Mouse (Mus musculus) hindbrain, embryonic 14.5 days (tissue): ENCODE results near the gene Wdfy3. TPM values are rescaled to one million over a fixed set of nuclear protein-coding genes. Genes with fewer than 3 reads are reported as not detected.

Source experiments
- ATAC-seq: fragments of 200-750 bp; cut with Nextera tagmentation; 2 replicates; pipeline ENCODE4 v1.8.0; 2017; ENCODE audit warnings: moderate number of reproducible peaks, mild to moderate bottlenecking, moderate TSS enrichment, moderate library complexity; ENCODE audit not compliant: low FRiP score
- DNase-seq: peaks from one replicate; pipeline ENCODE4 v3.0.0-alpha.2; 2015; ENCODE audit warnings: low spot score
- H3K27ac ChIP-seq: fragments of 300-500 bp; sonication (generic); 2 replicates; pipeline ENCODE4 v1.5.1; 2014; ENCODE audit warnings: mild to moderate bottlenecking, moderate library complexity
- H3K27me3 ChIP-seq: fragments of 300-500 bp; sonication (generic); 2 replicates; pipeline ENCODE4 v1.6.1; 2014; ENCODE audit warnings: mild to moderate bottlenecking, low read length, mixed read lengths; ENCODE audit not compliant: control insufficient read depth, insufficient read depth
- H3K36me3 ChIP-seq: fragments of 300-500 bp; sonication (generic); replicated peaks from 2 replicates; pipeline ENCODE4 v1.6.1; 2014; ENCODE audit not compliant: control insufficient read depth, insufficient read depth
- H3K4me1 ChIP-seq: fragments of 300-500 bp; sonication (generic); replicated peaks from 2 replicates; pipeline ENCODE4 v1.6.1; 2014; ENCODE audit warnings: antibody characterized with exemption, low read length, mixed read lengths; ENCODE audit not compliant: control insufficient read depth, insufficient read depth
- H3K4me2 ChIP-seq: fragments of 300-500 bp; sonication (generic); replicated peaks from 2 replicates; pipeline ENCODE4 v1.6.1; 2014; ENCODE audit warnings: mild to moderate bottlenecking, moderate library complexity
- H3K4me3 ChIP-seq: fragments of 300-500 bp; sonication (generic); replicated peaks from 2 replicates; pipeline ENCODE4 v1.5.1; 2014; ENCODE audit warnings: mild to moderate bottlenecking, low read length
- H3K9ac ChIP-seq: fragments of 300-500 bp; sonication (generic); 2 replicates; pipeline ENCODE4 v1.6.1; 2014
- H3K9me3 ChIP-seq: fragments of 300-500 bp; sonication (generic); 2 replicates; pipeline ENCODE4 v1.6.1; 2016; ENCODE audit warnings: low read length; ENCODE audit not compliant: control insufficient read depth
- WGBS: fragments of 180-500 bp; shearing (Covaris S2); extraction: QIAGEN DNeasy Blood & Tissue Kit; methylation state at CpG from one replicate; pipeline ENCODE4 v1.1.7; 2014; 5-methylcytosine and 5-hydroxymethylcytosine counted together
- polyA plus RNA-seq: library from polyadenylated mRNA; unstranded; fragments of >200 nt; fragmentation: Nextera tagmentation; extraction: Ambion mirVana; gene quantifications from 2 replicates; pipeline ENCODE4 v1.2.1, GENCODE M21; 2014

Gene Wdfy3
- polyA plus RNA-seq, 1 experiment from 2014 or later: 36.2 TPM

GRCm38 (mm10) chr5:101789770-101790169 is 280.0 kb downstream of the Wdfy3 start:
- Histone ChIP-seq H3K4me2 (no peak overlapping the region), H3K36me3 (no peaks in the 10 kb centered on the region), H3K27me3 (no peaks in the 10 kb centered on the region), H3K9ac (no peak overlapping the region), H3K9me3 (no peaks in the 10 kb centered on the region), H3K4me3 (no peak overlapping the region), H3K27ac (no peak overlapping the region), H3K4me1 (no peaks in the 10 kb centered on the region)
- ATAC-seq: no peak
- no peak for DNase-seq

- no peak overlapping the region for H3K27ac ChIP-seq
- no peaks in the 10 kb centered on the region for H3K27me3 ChIP-seq
- no peak overlapping the region for H3K4me2 ChIP-seq
- H3K36me3 ChIP-seq: no peaks in the 10 kb centered on the region
- H3K9ac ChIP-seq: no peak overlapping the region
- WGBS: 60% methylated on average over 4 of the region's 4 CpGs
- H3K4me3 ChIP-seq: no peak overlapping the region
- ATAC-seq (no peak), DNase-seq (no peak)
- H3K9me3 ChIP-seq: no peaks in the 10 kb centered on the region
- H3K4me1 ChIP-seq: no peaks in the 10 kb centered on the region
Measured at GRCm38 (mm10) chr5:101785921-101786614, 283.7 kb downstream of the Wdfy3 start.

- no peaks in the 10 kb centered on the region for H3K9me3 ChIP-seq
- H3K4me1 ChIP-seq: no peaks in the 10 kb centered on the region
- no peaks in the 10 kb centered on the region for H3K27me3 ChIP-seq
- H3K36me3 ChIP-seq: no peaks in the 10 kb centered on the region
- ATAC-seq (no peak), DNase-seq (no peak)
- H3K9ac ChIP-seq: no peak overlapping the region
- no peak overlapping the region for H3K4me3 ChIP-seq
- no peak overlapping the region for H3K4me2 ChIP-seq
- WGBS: 97% methylated on average over 2 of the region's 2 CpGs
- H3K27ac ChIP-seq: no peak overlapping the region
Measured at GRCm38 (mm10) chr5:101784787-101785186, 284.9 kb downstream of the Wdfy3 start.

DNA sequence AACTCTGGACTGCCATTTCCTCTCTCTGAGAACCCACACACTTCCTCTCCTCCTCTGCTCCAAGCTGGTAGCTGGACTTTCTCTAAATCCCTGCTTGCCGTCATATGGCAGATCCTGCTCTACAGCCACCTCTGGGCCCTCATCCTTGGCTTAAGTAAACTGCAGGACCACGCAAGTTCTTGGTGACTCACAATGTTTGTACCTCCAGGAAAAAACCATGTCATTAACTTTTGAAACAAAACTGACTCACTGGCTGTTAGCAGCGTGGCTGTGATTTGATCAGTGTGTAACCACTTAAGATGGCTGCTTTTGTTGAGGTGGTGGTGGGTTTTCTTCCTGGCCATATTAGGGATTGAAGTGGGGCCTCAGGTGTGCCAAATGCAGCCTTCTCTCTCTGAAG is 285.4 kb downstream of the Wdfy3 start:
- DNase-seq: no peak
- H3K9me3 ChIP-seq: no peaks in the 10 kb centered on the region
- H3K4me2 ChIP-seq: no peak overlapping the region
- H3K36me3 ChIP-seq: no peaks in the 10 kb centered on the region
- H3K4me3 ChIP-seq: no peak overlapping the region
- 93% methylated on average over 3 of the region's 3 CpGs for WGBS
- no peak overlapping the region for H3K27ac ChIP-seq
- no peak for ATAC-seq
- H3K9ac ChIP-seq: no peak overlapping the region
- no peaks in the 10 kb centered on the region for H3K4me1 ChIP-seq
- H3K27me3 ChIP-seq: no peaks in the 10 kb centered on the region
